Mouse (Mus musculus) kidney, embryonic 15.5 days (tissue): Measurements from ENCODE around the gene Gcm1. TPM values are rescaled to one million over a fixed set of nuclear protein-coding genes. Genes with fewer than 3 reads are reported as not detected.

Experiments
- ATAC-seq: fragments of 200-750 bp; cut with Nextera tagmentation; replicated peaks from 2 replicates; pipeline ENCODE4 v1.8.0; 2017; ENCODE audit warnings: moderate TSS enrichment; ENCODE audit not compliant: low FRiP score
- H3K27ac ChIP-seq: fragments of 300-500 bp; sonication (generic); 2 replicates; pipeline ENCODE4 v1.5.1; 2015; ENCODE audit warnings: mild to moderate bottlenecking, inconsistent platforms
- H3K27me3 ChIP-seq: fragments of 300-500 bp; sonication (generic); 2 replicates; pipeline ENCODE4 v1.6.1; 2015; ENCODE audit warnings: inconsistent platforms
- H3K36me3 ChIP-seq: fragments of 300-500 bp; sonication (generic); 2 replicates; pipeline ENCODE4 v1.6.1; 2015; ENCODE audit warnings: inconsistent platforms
- H3K4me1 ChIP-seq: fragments of 300-500 bp; sonication (generic); 2 replicates; pipeline ENCODE4 v1.6.1; 2015; ENCODE audit warnings: inconsistent platforms
- H3K4me2 ChIP-seq: fragments of 300-500 bp; sonication (generic); 2 replicates; pipeline ENCODE4 v1.6.1; 2015; ENCODE audit warnings: moderate library complexity, mild to moderate bottlenecking, inconsistent platforms
- H3K4me3 ChIP-seq: fragments of 300-500 bp; sonication (generic); replicated peaks from 2 replicates; pipeline ENCODE4 v1.5.1; 2015; ENCODE audit warnings: mild to moderate bottlenecking, inconsistent platforms
- H3K9ac ChIP-seq: fragments of 300-500 bp; sonication (generic); 2 replicates; pipeline ENCODE4 v1.6.1; 2015; ENCODE audit warnings: mild to moderate bottlenecking, inconsistent platforms
- H3K9me3 ChIP-seq: fragments of 300-500 bp; sonication (generic); replicated peaks from 2 replicates; pipeline ENCODE4 v1.6.1; 2016; ENCODE audit warnings: inconsistent platforms
- WGBS: fragments of 180-500 bp; shearing (Covaris S2); methylation state at CpG from one replicate; pipeline ENCODE4 v1.1.7; 2015; ENCODE audit warnings: mixed read lengths; 5-methylcytosine and 5-hydroxymethylcytosine counted together
- polyA plus RNA-seq: library from polyadenylated mRNA; unstranded; fragments of >200 nt; fragmentation: Nextera tagmentation; extraction: Ambion mirVana; gene quantifications from 2 replicates; pipeline ENCODE4 v1.2.1, GENCODE M21; 2015

Gene Gcm1
- polyA plus RNA-seq, 1 experiment from 2014 or later: 1.2 TPM

DNA sequence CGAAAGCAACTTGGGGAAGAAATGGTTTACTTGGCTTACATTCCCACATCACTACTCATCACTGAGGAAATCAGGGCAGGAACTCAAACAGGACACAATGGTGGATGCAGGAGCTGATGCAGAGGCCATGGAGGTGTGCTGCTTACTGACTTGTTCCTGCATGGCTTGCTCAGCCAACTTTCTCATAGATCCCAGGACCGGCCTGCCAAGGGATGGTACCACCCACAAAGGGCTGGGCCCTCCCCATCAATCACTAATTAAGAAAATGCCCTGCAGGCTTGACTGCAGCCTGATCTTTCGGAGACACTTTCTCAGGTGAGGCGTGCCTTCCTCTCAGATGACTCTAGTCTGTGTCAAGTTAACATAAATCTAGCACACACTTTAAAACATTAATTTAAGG is 55.1 kb downstream of the Gcm1 start:
- Histone ChIP-seq H3K4me2 (peak overlapping the region; percentile 70), H3K9ac (no peak overlapping the region)
- 56% methylated on average over 4 of the region's 4 CpGs for WGBS

DNA sequence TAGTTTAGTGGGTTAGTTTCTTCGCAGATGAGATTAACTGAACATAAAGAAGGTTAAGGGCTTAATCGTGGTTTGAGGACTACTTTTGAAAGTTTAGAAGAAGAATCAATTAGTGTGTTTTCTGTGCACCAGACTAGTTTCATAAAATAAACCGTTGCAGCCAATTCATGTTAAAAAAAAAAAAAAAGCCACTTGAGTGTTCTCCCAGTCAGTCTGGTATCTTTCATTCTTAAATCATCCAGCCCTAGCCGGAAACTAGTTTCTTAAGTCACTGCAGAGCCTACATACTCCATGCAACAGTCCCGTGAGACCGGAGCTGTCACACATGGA is 55.8 kb downstream of the Gcm1 start:
- no peak; the same call in 1 of the 2 replicates for ATAC-seq
- WGBS: 17% methylated on average over 6 of the region's 6 CpGs
- Histone ChIP-seq H3K36me3 (peaks cover 23% of the 10 kb centered on the region), H3K9me3 (no peaks in the 10 kb centered on the region), H3K27ac (peak overlapping the region; percentile 94), H3K4me3 (peak overlapping the region; percentile 90), H3K4me2 (peak overlapping the region; percentile 70), H3K9ac (peak overlapping the region; percentile 86), H3K4me1 (peaks cover 35% of the 10 kb centered on the region), H3K27me3 (no peaks in the 10 kb centered on the region)

More for the DNA sequence above, 55.1 kb downstream of the Gcm1 start:
- H3K36me3 ChIP-seq: peaks cover 27% of the 10 kb centered on the region
- H3K4me1 ChIP-seq: peaks cover 35% of the 10 kb centered on the region
- H3K27ac ChIP-seq: no peak overlapping the region
- no peaks in the 10 kb centered on the region for H3K27me3 ChIP-seq
- H3K9me3 ChIP-seq: no peaks in the 10 kb centered on the region
- ATAC-seq: no peak
- H3K4me3 ChIP-seq: peak overlapping the region; percentile 90; the same call in 1 of the 2 replicates

DNA sequence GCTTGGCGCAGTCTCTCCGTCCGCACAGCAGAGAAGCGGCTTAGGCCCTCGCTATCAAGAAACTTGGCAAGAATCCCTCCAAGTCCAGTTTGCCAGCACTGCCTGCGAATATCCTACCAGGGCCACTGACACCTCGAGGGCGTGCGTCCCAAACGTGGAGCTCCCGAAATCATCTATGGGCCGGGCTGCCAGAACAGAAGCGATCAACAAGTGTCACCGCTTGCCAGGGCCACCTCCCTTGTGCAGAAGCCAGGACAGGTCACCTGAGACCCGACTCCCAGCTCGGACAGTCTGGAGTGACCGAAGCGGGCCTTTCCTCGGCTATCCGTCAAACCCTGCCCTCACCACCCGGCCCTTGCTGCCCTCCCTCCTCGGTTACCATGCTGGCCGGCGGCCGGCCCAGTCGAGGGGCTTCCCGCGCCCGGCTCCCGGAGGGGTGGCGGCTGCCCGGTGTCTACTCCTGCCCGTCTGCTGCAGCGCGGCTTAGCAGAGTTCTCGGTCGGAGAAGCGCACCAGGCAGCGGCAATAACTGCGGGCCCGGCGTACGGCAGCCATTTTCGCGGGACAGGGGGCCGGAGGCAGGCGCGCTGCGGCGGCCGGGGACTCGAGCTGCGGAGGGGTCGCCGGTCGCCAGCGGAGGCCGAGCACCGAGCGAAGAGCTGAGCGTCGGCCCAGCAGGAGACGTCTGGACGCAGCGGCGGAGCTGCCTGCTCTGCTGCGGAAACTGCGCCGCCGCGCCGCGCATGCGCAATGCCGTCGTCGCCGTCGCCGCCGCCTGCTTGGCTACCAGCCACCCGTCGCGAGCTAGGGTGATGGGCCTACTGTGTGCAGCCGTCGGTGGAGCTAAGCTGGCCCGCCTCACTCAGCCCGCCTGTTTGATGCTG is 56.4 kb downstream of the Gcm1 start:
- Histone ChIP-seq H3K4me3 (peak overlapping the region; percentile 90), H3K9ac (peak overlapping the region; percentile 86), H3K27ac (peak overlapping the region; percentile 94), H3K36me3 (peaks cover 18% of the 10 kb centered on the region; the same call in 1 of the 2 replicates), H3K4me2 (peak overlapping the region; percentile 70), H3K27me3 (no peaks in the 10 kb centered on the region), H3K4me1 (peaks cover 38% of the 10 kb centered on the region), H3K9me3 (no peaks in the 10 kb centered on the region)
- under 1% methylated on average over 88 of the region's 88 CpGs for WGBS
- ATAC-seq: peak; percentile 83

DNA sequence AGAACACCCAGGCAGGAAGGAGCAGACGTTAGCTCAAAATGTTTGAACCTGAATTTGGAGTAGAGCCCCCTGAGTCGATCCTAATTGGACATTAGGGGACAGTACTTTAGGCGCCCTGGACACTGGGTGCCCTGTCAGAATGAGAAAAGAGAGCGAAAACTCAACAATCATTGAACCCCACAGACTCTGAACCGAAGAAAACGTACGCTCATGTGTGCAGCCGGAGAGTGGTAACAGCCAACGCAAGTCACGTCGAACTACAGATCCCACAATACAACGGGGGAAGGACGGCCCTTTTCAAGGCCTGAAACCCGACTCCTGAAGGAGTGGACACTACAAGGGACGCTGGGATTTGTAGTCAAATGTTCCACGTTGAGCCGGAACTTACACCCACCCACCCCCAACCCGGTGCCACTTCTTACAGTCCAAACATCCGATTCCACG is 57.1 kb downstream of the Gcm1 start, which contains the start of the genes Fbxo9 and Ick:
Fbxo9 (minus strand) TSS at position 270 of the 444 bp plus-strand sequence.
Ick (plus strand) TSS at position 397 of the 444 bp plus-strand sequence.
- H3K9me3 ChIP-seq: no peaks in the 10 kb centered on the region
- H3K9ac ChIP-seq: peak within 1 kb of the TSS; percentile 86
- H3K27me3 ChIP-seq: no peaks in the 10 kb centered on the region
- H3K4me1 ChIP-seq: peaks cover 39% of the 10 kb centered on the region
- H3K36me3 ChIP-seq: peaks cover 12% of the 10 kb centered on the region; the same call in 1 of the 2 replicates
- peak within 1 kb of the TSS; percentile 70 for H3K4me2 ChIP-seq
- peak within 1 kb of the TSS; percentile 90 for H3K4me3 ChIP-seq
- under 1% methylated on average over 20 of the region's 20 CpGs for WGBS
- ATAC-seq: peak; percentile 94
- H3K27ac ChIP-seq: peak within 1 kb of the TSS; percentile 94

DNA sequence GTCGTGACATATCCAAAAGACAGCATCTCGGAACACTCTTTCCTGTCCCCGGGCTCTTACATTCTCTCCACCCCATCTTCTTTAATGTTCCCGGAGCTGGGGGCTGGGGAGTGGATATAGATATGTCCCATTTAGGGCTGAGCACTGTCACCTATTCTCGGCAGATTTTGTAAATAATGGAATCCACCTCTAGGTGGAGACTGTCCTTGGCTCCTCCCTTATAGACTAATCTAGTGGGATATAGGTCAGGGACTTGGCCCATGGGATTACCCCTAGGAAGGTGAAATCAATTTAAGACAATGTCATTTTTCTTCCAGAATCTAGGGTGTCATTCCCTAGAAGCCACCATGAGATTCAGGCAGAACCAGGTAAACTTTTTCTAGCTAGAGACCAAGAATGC is 57.9 kb downstream of the Gcm1 start:
- Histone ChIP-seq H3K27me3 (no peaks in the 10 kb centered on the region), H3K4me3 (peak overlapping the region; percentile 90), H3K9ac (no peak overlapping the region), H3K27ac (no peak overlapping the region), H3K9me3 (no peaks in the 10 kb centered on the region), H3K36me3 (0 out of 2 replicates have a peak, but pooled peaks cover 3% of the 10 kb centered on the region), H3K4me1 (peaks cover 47% of the 10 kb centered on the region), H3K4me2 (peak overlapping the region; percentile 70)
- no peak for ATAC-seq
- 48% methylated on average over 5 of the region's 5 CpGs for WGBS

DNA sequence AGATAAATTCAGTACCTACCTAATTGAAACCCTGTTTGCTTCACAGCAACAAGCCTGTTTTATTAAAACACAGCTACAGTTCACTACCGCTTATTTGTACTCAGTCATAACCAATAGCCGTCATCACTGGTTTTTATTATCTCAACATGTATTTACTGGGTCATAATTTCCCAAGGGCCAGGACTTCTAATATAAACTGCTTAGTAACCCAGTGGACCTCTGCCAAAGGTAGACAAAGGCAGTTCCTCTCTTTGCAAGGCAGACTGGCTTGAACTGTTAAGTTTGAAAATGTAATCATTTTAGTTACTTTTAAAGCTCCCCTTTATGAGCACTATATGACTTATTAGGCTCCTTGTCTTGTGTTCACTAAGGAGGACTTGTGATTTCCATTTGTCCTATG is 59.7 kb downstream of the Gcm1 start:
- WGBS: 88% methylated on average over 2 of the region's 2 CpGs
- Histone ChIP-seq H3K4me1 (peaks cover 47% of the 10 kb centered on the region), H3K9me3 (no peaks in the 10 kb centered on the region), H3K4me2 (no peak overlapping the region), H3K9ac (no peak overlapping the region), H3K4me3 (no peak overlapping the region), H3K36me3 (no peaks in the 10 kb centered on the region), H3K27ac (no peak overlapping the region), H3K27me3 (no peaks in the 10 kb centered on the region)
- no peak for ATAC-seq

DNA sequence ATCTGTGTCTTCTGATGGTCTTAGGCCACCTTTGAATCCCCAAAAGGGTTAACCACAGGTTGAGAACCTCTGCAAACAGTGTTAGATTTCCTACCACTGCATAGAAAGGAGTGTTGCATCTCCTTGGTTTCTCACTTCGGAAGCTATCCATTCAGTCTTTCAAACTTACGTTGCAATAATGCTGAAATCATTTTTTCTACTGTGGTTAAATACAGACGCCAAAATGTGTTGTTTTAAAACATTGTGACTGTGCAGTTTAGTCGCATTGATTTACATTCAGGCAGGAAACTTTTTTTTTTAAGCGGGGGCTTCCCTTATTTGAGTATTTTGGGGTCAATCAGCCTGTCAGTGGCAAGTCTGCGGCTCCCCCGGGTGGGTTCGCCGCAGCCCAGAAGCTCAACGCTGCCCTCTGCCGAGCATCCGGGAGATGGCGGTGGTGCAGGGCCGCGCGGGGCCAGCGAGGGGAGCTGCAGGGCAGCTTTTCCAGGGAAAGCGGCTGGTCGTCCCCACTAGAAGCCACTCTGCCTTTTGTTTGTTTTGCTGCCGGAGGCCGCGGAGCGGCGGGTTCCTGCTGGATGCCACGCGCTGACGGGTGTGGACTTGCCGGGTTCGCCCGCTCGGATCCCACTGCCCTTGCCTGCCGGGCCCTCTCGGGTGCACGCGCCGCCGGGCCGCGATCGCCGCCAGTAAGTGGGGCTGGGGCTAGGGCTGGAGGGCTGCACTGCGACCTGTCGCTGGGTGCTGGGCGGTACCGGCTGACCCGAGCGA is 61.2 kb downstream of the Gcm1 start:
- peak overlapping the region; percentile 84 for H3K4me3 ChIP-seq
- no peaks in the 10 kb centered on the region for H3K9me3 ChIP-seq
- peak overlapping the region; percentile 58 for H3K4me2 ChIP-seq
- no peaks in the 10 kb centered on the region for H3K36me3 ChIP-seq
- peak overlapping the region; percentile 90 for H3K27ac ChIP-seq
- WGBS: 1% methylated on average over 47 of the region's 47 CpGs
- peak; percentile 82 for ATAC-seq
- no peaks in the 10 kb centered on the region for H3K27me3 ChIP-seq
- peaks cover 33% of the 10 kb centered on the region for H3K4me1 ChIP-seq
- peak overlapping the region; percentile 92 for H3K9ac ChIP-seq

DNA sequence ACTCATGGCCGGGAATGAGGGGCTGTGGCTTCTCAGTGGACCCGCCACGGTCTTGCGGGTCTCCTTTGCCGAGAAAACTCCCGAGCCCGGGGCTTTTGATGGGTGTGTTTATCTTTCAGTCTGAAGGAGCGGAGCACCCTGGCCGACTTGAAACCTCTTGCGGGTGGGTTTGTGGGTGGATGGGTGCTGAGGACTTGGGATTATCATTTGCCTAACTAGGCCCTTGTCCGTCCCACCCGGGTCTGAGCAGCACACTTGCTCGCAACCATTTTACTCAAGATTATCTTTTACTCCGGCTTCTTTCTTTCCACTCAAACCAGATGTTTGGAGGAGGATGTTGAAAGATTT is 61.8 kb downstream of the Gcm1 start:
- H3K9me3 ChIP-seq: no peaks in the 10 kb centered on the region
- H3K27me3 ChIP-seq: no peaks in the 10 kb centered on the region
- peak overlapping the region; percentile 58 for H3K4me2 ChIP-seq
- H3K4me1 ChIP-seq: peaks cover 33% of the 10 kb centered on the region
- under 1% methylated on average over 14 of the region's 14 CpGs for WGBS
- peak overlapping the region; percentile 92 for H3K9ac ChIP-seq
- peaks cover 3% of the 10 kb centered on the region; the same call in 1 of the 2 replicates for H3K36me3 ChIP-seq
- peak; percentile 10; the same call in 1 of the 2 replicates for ATAC-seq
- H3K4me3 ChIP-seq: peak overlapping the region; percentile 84
- peak overlapping the region; percentile 90 for H3K27ac ChIP-seq

Other genes starting within 250 kb of the Gcm1 start
- gene Elovl5, start 134.6 kb upstream of the Gcm1 start, polyA plus RNA-seq: 88.5 and 93.2 TPM in 2 replicates
- 38.4 and 40.1 TPM in 2 replicates for gene Fbxo9, start 57.1 kb downstream of the Gcm1 start, polyA plus RNA-seq
- 24.2 and 25.0 TPM in 2 replicates for gene Ick, start 57.3 kb downstream of the Gcm1 start, polyA plus RNA-seq
- 109 and 115 TPM in 2 replicates for gene Gsta4, start 130.8 kb downstream of the Gcm1 start, polyA plus RNA-seq
- 0.27 and 1.3 TPM in 2 replicates for gene Gsta1, start 178.7 kb downstream of the Gcm1 start, polyA plus RNA-seq
- gene Gm3776, start 205.2 kb downstream of the Gcm1 start, polyA plus RNA-seq: 0.21 and 0.31 TPM in 2 replicates
- gene Gm10639, start 238.0 kb downstream of the Gcm1 start, polyA plus RNA-seq: 13.8 and 18.2 TPM in 2 replicates